Mouse (Mus musculus) midbrain, embryonic 14.5 days (tissue): ENCODE measurements around the gene Gm10234. TPM values are rescaled to one million over a fixed set of nuclear protein-coding genes. Genes with fewer than 3 reads are reported as not detected.

ENCODE experiments used
- ATAC-seq: fragments of 200-750 bp; cut with Nextera tagmentation; 2 replicates; pipeline ENCODE4 v1.8.0; 2017; ENCODE audit warnings: moderate number of reproducible peaks, moderate library complexity; ENCODE audit not compliant: low FRiP score, low TSS enrichment
- DNase-seq: peaks from one replicate; pipeline ENCODE4 v3.0.0-alpha.2; 2015
- H3K27ac ChIP-seq: fragments of 300-500 bp; sonication (generic); replicated peaks from 2 replicates; pipeline ENCODE4 v1.5.1; 2014; ENCODE audit warnings: mild to moderate bottlenecking, low read depth, low read length, moderate library complexity
- H3K27me3 ChIP-seq: fragments of 300-500 bp; sonication (generic); 2 replicates; pipeline ENCODE4 v1.6.1; 2014; ENCODE audit warnings: low read length, control low read depth, mixed read lengths; ENCODE audit not compliant: control insufficient read depth, insufficient read depth
- H3K36me3 ChIP-seq: fragments of 300-500 bp; sonication (generic); 2 replicates; pipeline ENCODE4 v1.6.1; 2014; ENCODE audit warnings: low read length, control low read depth; ENCODE audit not compliant: control insufficient read depth, insufficient read depth
- H3K4me1 ChIP-seq: fragments of 300-500 bp; sonication (generic); 2 replicates; pipeline ENCODE4 v1.6.1; 2014; ENCODE audit warnings: mild to moderate bottlenecking, antibody characterized with exemption, low read length, control low read depth; ENCODE audit not compliant: control insufficient read depth, insufficient read depth
- H3K4me2 ChIP-seq: fragments of 300-500 bp; sonication (generic); 2 replicates; pipeline ENCODE4 v1.6.1; 2014; ENCODE audit warnings: mild to moderate bottlenecking, low read length, moderate library complexity
- H3K4me3 ChIP-seq: fragments of 300-500 bp; sonication (generic); replicated peaks from 2 replicates; pipeline ENCODE4 v1.5.1; 2014; ENCODE audit warnings: low read depth, low read length
- H3K9ac ChIP-seq: fragments of 300-500 bp; sonication (generic); replicated peaks from 2 replicates; pipeline ENCODE4 v1.6.1; 2014; ENCODE audit warnings: mild to moderate bottlenecking, low read length, moderate library complexity
- H3K9me3 ChIP-seq: fragments of 300-500 bp; sonication (generic); 2 replicates; pipeline ENCODE4 v1.6.1; 2016; ENCODE audit warnings: low read length, control low read depth, mixed read lengths; ENCODE audit not compliant: control insufficient read depth
- WGBS: fragments of 180-500 bp; shearing (Covaris S2); extraction: QIAGEN DNeasy Blood & Tissue Kit; methylation state at CpG from one replicate; pipeline ENCODE4 v1.1.7; 2014; 5-methylcytosine and 5-hydroxymethylcytosine counted together
- polyA plus RNA-seq: library from polyadenylated mRNA; unstranded; fragments of >200 nt; fragmentation: Nextera tagmentation; extraction: Ambion mirVana; gene quantifications from 2 replicates; pipeline ENCODE4 v1.2.1, GENCODE M21; 2014

Gm10234 gene
- polyA plus RNA-seq = not detected in 2 replicates

DNA sequence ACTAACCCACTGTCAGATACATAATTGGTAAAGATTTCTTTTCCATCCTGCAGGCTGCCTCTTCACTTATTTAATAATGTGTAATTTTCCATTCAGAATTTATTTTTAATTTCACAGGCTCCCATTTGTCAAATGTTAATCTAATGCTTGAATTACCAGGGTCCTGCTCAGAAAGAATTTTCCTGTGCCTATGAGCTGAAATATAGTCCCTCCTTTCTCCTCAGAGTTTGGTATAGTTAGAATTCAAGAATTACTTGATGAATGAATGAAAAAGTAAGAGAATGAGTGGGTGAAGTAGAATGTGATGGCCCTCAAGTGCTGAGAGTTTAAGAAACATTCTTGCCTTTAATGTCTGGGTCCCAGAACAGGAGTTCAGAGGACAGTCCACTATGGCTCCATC, at the start of gene Gm10234:
Gene Gm10234 (plus strand): TSS at position 301 of the 400 bp plus-strand sequence.
- H3K9me3 ChIP-seq = no peaks in the 10 kb centered on the region
- H3K27me3 ChIP-seq = no peaks in the 10 kb centered on the region
- H3K36me3 ChIP-seq = no peaks in the 10 kb centered on the region
- no peaks in the 10 kb centered on the region for H3K4me1 ChIP-seq
- ATAC-seq = no peak
- H3K4me2 ChIP-seq = no peak within 1 kb of the TSS
- DNase-seq = no peak
- H3K4me3 ChIP-seq = no peak within 1 kb of the TSS
- no peak within 1 kb of the TSS for H3K9ac ChIP-seq
- H3K27ac ChIP-seq = no peak within 1 kb of the TSS

DNA sequence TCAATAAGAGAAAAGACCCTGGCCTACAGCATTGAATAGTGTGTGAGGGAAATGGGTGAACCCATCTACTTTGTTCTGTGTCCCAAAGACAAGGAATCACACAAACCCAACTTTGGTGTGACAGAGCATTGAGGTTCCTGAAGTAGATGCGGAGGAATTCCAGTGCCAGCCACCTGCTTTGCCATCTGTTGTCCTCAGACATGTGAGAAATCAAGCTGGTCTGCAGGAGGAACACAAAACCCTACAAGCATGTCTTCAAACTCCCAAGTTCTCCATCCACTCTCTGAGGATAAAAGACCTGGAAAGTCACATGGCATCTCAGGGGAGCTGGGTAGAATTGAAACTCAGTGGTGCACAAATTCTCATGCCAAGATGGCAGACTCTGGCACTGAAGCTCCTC, 44.3 kb upstream of the Gm10234 start:
- H3K36me3 ChIP-seq = no peaks in the 10 kb centered on the region
- DNase-seq (no peak), ATAC-seq (no peak)
- 93% methylated on average over 1 of the region's 1 CpGs for WGBS
- no peaks in the 10 kb centered on the region for H3K27me3 ChIP-seq
- H3K9me3 ChIP-seq = no peaks in the 10 kb centered on the region
- no peak overlapping the region for H3K27ac ChIP-seq
- H3K4me2 ChIP-seq = no peak overlapping the region
- no peaks in the 10 kb centered on the region for H3K4me1 ChIP-seq
- no peak overlapping the region for H3K4me3 ChIP-seq
- H3K9ac ChIP-seq = no peak overlapping the region

DNA sequence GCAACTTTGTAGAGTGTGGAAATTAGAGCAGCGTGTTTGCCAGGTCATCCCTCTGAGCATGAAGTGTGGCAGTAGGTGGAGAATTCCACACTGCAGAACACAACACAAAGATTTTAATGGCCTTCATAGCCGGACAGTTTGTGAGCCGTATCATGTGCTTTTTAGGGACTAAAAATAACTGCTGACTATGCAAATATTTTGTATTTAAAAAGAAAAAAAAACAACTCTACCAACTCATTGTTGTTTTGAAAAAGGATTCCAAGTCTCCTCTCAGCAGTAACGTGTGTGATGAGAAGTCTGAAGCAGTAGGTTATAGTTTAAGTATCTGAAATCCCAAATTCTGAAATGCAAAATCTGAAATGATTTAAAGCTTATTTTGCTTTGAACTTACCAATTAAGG, 25.9 kb upstream of the Gm10234 start:
- H3K27ac ChIP-seq = no peak overlapping the region
- WGBS = 81% methylated on average over 4 of the region's 4 CpGs
- H3K27me3 ChIP-seq = no peaks in the 10 kb centered on the region
- no peaks in the 10 kb centered on the region for H3K4me1 ChIP-seq
- H3K4me3 ChIP-seq = no peak overlapping the region
- no peaks in the 10 kb centered on the region for H3K9me3 ChIP-seq
- DNase-seq (no peak), ATAC-seq (no peak)
- H3K36me3 ChIP-seq = no peaks in the 10 kb centered on the region
- H3K9ac ChIP-seq = no peak overlapping the region
- H3K4me2 ChIP-seq = no peak overlapping the region

DNA sequence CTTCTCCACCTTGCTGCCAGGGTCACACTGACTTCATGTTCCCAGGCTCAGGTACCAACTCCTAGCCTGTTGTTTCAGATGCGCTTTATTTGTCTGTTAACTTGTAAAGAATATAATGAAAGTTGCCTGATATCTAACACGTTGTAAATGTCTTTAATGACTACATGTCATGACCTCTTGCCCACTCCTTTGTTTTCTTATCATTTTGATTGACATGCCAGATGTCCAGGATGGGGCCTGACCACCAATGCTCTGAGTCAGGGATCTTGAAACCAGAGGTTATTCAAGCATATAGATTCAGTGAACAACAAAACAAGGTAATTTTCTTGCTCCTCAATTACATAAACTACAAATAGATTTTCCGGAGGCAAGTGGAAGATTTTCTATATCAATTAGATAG, 23.5 kb upstream of the Gm10234 start:
- Histone ChIP-seq H3K4me2 (no peak overlapping the region), H3K27me3 (no peaks in the 10 kb centered on the region), H3K9ac (no peak overlapping the region), H3K4me1 (no peaks in the 10 kb centered on the region), H3K27ac (no peak overlapping the region), H3K36me3 (no peaks in the 10 kb centered on the region), H3K4me3 (no peak overlapping the region), H3K9me3 (no peaks in the 10 kb centered on the region)
- WGBS = 75% methylated on average over 3 of the region's 3 CpGs
- DNase-seq = no peak
- ATAC-seq = no peak

DNA sequence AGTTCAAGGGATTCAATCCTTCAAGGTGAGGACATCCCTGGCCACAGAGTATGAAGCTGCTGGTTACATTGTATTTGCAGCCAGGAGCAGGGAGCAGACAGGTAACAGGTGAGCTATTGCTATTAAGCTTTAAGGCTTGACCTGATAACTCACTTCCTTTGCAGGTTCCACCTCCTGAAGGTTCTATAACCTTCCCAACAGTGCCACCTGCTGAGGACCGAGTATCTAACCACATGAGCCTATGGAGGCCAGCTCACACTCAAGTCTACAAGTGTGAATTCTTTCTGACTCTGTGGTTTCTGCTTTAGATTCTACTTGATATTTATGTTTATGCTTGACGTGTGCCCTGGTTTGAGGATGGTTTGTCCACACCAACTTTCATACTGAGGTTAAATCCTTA, 21.3 kb upstream of the Gm10234 start:
- DNase-seq = no peak
- ATAC-seq = no peak

DNA sequence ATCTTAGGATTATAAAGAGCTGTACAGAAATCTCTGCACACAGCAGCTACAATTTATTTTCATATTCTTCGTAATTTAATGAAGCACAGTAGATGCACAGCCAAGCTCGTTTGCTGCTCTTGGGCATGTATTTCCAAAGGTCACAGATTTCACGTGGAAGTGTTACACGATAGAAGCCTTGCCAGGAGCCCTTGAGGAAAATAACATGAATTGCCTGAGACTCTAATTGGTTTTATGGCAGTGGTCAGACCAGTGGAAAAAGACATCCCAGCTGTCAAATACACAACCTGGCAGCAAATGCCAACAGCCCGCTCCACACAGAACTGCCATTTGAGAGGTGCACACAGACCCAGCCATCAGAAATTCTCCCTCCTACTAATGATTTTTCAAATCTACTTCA, 9.3 kb downstream of the Gm10234 start:
- Histone ChIP-seq H3K4me2 (no peak overlapping the region), H3K4me3 (no peak overlapping the region), H3K4me1 (no peaks in the 10 kb centered on the region), H3K27me3 (no peaks in the 10 kb centered on the region), H3K9me3 (no peaks in the 10 kb centered on the region), H3K36me3 (no peaks in the 10 kb centered on the region), H3K9ac (no peak overlapping the region), H3K27ac (no peak overlapping the region)
- no peak for ATAC-seq
- WGBS = 76% methylated on average over 5 of the region's 5 CpGs
- DNase-seq = peak; percentile 24

More for the DNA sequence above, 21.3 kb upstream of the Gm10234 start:
- no peaks in the 10 kb centered on the region for H3K27me3 ChIP-seq
- no peak overlapping the region for H3K4me3 ChIP-seq
- no peaks in the 10 kb centered on the region for H3K4me1 ChIP-seq
- H3K4me2 ChIP-seq = no peak overlapping the region
- no peaks in the 10 kb centered on the region for H3K9me3 ChIP-seq
- H3K9ac ChIP-seq = no peak overlapping the region
- no peaks in the 10 kb centered on the region for H3K36me3 ChIP-seq
- 83% methylated on average over 2 of the region's 2 CpGs for WGBS
- no peak overlapping the region for H3K27ac ChIP-seq

DNA sequence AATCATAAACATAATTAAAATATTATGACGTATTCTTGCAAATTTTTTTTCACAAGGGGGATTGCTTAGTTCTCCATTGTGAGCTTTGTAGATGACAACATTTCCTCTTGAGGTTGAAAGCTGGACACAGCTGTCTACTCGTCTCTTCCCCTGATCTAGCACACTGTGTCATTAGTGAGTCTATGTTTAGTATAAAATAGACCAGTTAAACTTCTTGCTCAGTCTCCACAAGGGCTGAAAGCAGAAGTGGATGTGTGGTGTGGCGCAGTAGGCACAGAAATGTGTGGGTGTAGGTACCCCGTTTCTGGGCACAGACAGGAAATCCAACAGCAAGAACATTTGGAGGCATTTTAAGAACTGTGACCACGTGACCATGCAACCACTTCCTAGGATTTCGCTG, 12.9 kb downstream of the Gm10234 start:
- Histone ChIP-seq H3K4me1 (no peaks in the 10 kb centered on the region), H3K9ac (no peak overlapping the region), H3K4me3 (no peak overlapping the region), H3K36me3 (no peaks in the 10 kb centered on the region), H3K27ac (no peak overlapping the region), H3K27me3 (no peaks in the 10 kb centered on the region), H3K4me2 (no peak overlapping the region), H3K9me3 (no peaks in the 10 kb centered on the region)
- DNase-seq (no peak), ATAC-seq (no peak)
- WGBS = 91% methylated on average over 6 of the region's 6 CpGs

DNA sequence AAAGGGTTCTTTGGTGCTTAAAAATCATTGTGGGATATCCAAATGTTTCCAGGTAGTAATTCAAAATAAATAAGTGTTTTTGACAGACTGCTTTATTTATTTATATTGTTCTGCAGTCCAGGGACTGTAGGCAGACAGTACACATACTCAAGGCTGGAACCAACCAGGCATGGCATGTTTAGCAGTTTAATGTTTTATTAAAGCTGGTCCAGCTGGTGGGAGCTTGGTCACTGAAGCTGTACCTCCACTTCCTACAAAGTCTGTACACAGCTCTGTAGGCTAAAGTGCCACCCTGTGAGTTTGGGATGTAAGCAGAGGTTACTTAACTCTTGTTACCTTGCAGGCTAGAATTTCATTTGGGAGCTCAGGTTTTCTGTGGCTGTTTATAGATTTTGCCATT, 27.5 kb downstream of the Gm10234 start:
- no peak for ATAC-seq
- no peaks in the 10 kb centered on the region for H3K27me3 ChIP-seq
- no peak overlapping the region for H3K4me3 ChIP-seq
- no peaks in the 10 kb centered on the region for H3K9me3 ChIP-seq
- no peaks in the 10 kb centered on the region for H3K36me3 ChIP-seq
- no peaks in the 10 kb centered on the region for H3K4me1 ChIP-seq
- no peak for DNase-seq
- no peak overlapping the region for H3K4me2 ChIP-seq
- H3K27ac ChIP-seq = no peak overlapping the region
- H3K9ac ChIP-seq = no peak overlapping the region

DNA sequence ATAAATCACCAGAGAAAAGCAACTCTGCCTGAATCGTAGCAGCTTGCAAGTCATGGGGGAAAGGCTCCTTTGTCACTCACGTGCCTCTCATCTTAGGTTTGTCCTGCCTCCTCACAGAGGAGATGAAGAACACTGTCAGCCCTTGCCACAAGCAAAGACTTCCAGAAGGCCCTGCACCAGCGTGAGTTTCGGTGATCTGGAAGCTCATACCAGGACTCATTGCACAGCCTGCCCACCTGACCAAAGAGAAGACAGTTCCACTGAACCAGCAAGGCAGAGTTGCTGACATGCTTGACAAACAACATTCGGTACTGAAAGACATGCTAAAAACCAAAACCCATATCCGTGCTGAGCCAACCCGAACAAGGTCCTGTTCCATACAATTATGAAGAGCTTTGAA, 31.1 kb downstream of the Gm10234 start:
- DNase-seq = no peak
- 91% methylated on average over 7 of the region's 7 CpGs for WGBS

More for the DNA sequence above, 31.1 kb downstream of the Gm10234 start:
- no peaks in the 10 kb centered on the region for H3K9me3 ChIP-seq
- ATAC-seq = no peak
- H3K9ac ChIP-seq = no peak overlapping the region
- H3K36me3 ChIP-seq = no peaks in the 10 kb centered on the region
- H3K27ac ChIP-seq = no peak overlapping the region
- H3K4me2 ChIP-seq = no peak overlapping the region
- H3K27me3 ChIP-seq = no peaks in the 10 kb centered on the region
- H3K4me1 ChIP-seq = no peaks in the 10 kb centered on the region
- no peak overlapping the region for H3K4me3 ChIP-seq
